Mouse (Mus musculus) fat pad, adult 2 months (tissue): ENCODE data around the gene Ttc4.

ENCODE experiments used
- DNase-seq: peaks from one replicate; pipeline ENCODE4 v3.0.0-alpha.2; 2011; ENCODE audit warnings: low read depth, low spot score; ENCODE audit errors: extremely low read depth

The Ttc4 gene

DNA sequence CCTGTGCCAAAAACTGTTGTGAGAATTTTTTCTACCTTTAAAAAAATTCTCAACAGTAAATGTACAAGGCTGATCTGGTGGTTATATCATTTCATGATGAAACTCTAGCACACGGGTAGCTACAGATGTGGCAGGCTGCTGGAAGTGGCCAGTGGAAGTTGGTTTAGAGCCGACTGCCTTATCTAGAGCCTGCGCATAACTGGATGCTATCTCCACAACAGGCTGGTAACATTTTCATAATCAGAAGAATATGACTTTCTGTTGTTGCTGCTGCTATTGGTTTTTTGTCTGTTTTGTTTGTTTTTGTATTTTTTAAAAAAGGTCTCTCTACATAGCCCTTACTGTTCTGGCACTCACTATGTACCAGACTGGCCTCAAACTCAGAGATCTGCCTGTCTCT is 26.2 kb downstream of the Ttc4 start:
- DNase-seq: no peak

- peak; percentile 66 for DNase-seq
Measured at GRCm38 (mm10) chr4:106650833-106651527, 27.8 kb downstream of the Ttc4 start, which contains the start of gene Pars2. TSS of gene Pars2 (plus strand) at chr4:106651069.

- no peak for DNase-seq
Measured at GRCm38 (mm10) chr4:106647137-106647536, 31.6 kb downstream of the Ttc4 start.

DNA sequence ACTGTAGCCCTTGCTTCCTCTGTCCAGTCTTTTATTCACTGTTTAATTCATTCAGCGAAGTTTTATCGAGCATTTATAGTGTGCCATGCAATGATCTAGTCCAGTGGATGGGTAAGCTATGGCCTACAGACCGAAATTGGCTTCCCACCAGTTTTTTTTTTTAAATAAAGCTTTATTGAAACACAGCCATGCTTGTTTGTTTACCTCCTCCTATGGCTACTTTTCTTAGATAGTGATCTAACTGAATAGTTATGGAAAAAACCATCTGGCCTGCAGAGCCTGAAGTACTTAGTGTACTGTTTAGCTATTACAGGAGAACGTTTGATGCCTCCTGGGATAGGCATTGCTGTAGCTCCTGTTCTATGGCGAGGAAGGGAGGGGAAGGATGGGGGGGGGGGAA is 32.9 kb downstream of the Ttc4 start:
- no peak for DNase-seq

- DNase-seq: no peak
Measured at GRCm38 (mm10) chr4:106644218-106644610, 34.5 kb downstream of the Ttc4 start.

DNA sequence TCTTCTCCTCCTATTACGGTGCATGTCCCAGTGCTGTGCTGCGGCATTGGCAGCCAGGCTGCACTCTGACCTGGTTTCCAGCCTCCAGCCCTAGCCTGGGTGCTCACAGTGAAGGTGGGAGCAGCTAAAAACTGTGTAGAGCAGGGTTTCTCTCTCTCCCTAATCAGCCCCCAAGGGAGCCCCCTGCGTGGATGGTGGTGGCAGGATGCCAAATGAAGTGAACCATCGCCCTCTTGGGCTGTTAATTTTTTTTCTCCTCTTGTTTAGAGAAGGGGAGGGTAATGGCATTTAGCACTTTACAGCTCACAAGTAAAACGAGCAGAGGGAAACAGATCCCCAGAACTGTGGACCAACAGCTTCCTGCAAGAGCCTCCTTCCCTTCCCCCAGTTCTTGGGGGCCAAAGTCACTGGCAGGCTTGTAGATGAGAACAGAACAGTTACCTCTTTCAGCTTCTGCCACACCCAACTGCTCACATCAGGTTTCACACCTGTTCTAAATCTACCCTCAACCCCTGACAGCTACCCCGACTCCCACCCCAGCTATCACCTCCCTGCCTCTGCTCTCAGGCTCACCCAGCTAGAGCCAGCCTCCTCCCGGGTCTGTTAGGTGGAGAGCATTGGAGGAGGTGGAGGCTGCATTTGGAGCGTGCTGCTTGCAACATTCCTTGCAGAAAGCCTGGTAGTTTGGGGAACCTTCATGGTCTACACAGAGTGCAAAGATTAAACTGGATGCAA is 35.1 kb downstream of the Ttc4 start:
- no peak for DNase-seq

GRCm38 (mm10) chr4:106634086-106634479 is 44.7 kb downstream of the Ttc4 start:
- no peak for DNase-seq

GRCm38 (mm10) chr4:106633281-106634085 is 45.3 kb downstream of the Ttc4 start:
- no peak for DNase-seq

DNA sequence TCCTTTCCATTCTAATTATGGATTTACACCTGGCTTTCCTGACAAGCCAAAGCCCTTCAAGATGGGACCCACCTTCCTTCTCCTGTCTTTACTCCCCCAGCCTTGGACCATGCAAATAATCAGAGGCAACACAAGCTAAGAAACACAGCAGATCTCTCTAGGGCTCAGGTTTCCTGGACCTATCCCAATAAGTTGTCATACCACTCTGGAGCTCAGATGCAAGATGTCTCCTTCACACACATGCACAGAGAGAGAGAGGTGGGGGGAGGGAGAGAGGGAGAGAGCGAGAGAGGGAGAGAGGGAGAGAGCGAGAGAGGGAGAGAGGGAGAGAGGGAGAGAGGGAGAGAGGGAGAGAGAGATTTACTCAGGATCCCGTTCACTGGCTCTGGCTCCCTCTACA is 46.4 kb downstream of the Ttc4 start:
- no peak for DNase-seq

DNA sequence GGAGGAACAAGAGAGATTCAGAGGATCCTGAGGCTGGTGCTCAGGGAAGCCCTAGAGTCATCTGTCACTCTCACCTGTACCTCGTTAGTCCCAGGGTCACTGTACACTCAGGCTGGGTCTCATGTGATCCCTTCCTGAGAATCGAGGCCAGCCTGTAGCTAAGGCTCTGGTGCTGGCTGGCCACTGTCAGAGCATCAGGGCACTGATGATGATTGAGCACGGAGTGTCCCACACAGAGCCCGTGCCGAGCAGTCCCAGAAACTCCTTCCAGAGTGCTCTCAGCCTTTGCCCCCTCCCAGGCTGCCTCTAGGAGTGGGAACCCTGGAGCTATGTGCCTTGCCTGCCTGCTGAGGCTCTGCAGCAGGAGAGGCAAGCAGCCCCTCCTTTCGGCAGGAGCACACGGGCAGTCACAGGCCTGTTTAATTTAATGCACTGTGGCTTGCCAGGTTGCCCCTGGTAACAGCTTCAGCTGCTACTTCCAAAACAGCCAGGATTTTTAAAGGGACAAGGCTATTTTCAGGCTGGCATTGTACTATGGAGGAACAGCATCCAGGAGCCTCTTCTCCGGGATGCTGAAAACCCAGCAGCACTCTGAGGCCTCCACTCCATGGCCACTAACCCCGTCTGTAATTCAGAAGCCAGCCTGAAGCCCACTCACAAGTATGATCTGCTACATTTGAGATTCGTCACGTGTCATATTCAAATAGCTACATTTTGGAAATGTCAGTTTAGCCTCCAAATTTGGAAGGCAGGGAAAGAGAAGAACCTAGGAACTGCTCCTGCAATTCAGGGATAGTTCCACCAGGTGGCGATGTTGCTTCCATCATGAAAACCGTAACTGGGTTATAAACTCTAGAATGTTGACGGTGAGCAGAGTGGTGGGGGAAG is 48.2 kb downstream of the Ttc4 start:
- no peak for DNase-seq

DNA sequence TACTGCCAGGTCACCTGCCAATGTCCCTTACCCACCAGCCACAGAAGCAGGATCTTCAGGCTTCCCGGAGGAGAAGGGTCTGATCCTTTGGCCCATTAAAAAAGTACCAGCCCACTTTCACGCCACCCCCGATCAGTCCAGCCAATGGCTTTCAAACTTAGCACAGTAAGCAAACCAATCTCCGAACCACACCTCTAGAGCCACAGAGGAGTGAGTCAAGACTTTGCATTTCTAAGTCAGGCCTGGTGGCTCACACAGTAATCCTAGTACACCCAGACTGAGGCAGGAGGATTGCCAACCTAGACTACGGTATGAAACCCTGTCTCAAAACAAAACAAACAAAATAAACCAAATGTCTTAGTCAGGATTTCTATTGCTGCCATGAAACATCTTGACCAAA is 49.4 kb downstream of the Ttc4 start:
- DNase-seq: no peak

DNA sequence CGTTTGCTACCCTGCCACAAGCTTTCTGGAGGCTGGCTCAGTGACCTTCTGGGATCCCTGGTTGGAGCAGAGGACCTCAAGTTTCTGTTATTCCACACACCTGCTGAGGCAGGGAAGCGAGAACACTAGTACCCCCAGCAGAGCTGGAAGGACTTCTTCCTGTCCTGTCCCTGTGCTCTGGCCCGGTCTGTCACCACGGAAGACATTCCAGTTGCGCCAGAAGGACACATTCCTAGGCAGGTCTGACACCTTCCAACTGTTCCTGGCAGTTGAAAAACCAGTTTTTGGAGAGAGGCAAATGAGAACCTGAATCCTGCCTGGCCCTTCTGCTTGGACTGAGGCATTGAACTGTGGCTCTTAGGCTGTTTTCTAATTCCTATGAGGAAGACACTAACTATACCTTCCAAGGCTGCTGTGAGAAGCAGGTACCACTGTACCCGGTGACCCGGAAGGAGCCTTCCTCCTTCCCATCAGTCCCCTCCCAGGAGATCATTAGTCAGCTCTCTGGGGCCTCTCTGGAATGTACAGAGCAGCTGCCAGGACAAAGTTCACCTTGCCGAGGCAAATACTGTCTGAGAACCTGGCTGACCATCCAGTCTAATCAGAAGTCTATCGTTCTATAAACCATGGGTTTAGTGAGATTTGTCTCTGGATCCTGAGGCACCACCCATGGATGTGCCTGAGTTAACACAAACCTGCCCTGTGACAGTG is 49.9 kb downstream of the Ttc4 start:
- DNase-seq: no peak

DNA sequence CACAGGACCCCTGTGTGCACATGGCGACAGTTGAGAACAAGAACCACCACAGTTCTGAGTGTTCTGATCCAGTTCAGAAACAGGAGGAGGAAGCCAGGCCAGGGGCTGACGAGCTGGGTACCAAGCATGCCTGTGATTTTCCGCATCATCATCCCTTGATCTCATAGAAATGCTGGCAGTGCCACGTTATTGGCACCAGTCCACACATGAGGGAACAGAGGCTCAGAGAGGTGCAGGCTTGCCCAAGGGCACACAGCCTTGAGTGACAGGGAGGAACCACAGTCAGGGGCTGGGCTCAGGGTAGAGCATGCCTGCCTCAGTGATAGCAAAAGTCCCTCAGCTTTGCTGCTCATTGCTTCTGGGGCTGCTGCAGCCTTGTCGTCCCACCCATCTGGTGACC is 50.9 kb downstream of the Ttc4 start:
- DNase-seq: no peak

GRCm38 (mm10) chr4:106624271-106624670 is 54.5 kb downstream of the Ttc4 start:
- DNase-seq: no peak

- no peak for DNase-seq
Measured at GRCm38 (mm10) chr4:106622712-106623111, 56.0 kb downstream of the Ttc4 start.

GRCm38 (mm10) chr4:106622030-106622493 is 56.7 kb downstream of the Ttc4 start, which contains the start of gene Ttc22:
TSS of gene Ttc22 (plus strand) at chr4:106622432.
- DNase-seq: peak; percentile 65

DNA sequence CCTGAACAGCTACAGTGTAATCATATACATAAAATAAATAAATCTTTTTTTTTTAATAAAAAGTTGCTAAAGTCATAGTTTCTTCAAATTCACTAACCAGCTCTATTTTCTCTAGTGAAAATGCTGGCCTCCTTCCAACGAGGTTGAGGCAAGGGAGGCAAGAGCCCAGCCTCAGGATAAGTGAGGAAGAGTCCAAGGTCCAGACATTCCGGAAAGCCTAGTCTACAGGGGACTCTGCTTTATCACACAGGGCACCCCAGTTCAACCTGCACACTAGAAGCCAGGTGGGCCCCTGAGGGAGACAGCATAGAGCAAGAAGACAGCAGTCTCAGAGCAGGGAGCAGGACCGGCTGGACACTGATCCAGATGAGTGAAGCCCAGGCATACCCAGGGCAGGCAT is 57.3 kb downstream of the Ttc4 start:
- no peak for DNase-seq

DNA sequence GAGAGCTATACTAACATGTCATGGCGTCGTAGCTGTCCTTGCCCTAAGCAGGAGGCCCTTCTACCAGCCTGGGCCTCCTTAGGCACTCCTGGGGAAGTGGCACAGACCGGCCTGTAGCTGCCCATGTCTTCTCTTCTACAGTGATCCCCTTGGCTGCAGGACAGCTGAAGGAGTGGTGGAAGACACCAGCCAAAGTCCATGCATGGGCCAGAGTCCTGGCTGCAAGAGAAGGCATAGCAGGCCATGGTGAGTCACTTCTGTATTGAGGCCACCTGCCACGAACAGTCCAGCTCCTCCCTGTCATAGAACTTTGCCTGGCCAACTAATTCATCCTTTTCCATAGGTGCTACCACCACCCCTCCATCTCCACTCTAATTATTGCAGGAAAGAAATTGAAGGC is 59.8 kb downstream of the Ttc4 start:
- DNase-seq: no peak

DNA sequence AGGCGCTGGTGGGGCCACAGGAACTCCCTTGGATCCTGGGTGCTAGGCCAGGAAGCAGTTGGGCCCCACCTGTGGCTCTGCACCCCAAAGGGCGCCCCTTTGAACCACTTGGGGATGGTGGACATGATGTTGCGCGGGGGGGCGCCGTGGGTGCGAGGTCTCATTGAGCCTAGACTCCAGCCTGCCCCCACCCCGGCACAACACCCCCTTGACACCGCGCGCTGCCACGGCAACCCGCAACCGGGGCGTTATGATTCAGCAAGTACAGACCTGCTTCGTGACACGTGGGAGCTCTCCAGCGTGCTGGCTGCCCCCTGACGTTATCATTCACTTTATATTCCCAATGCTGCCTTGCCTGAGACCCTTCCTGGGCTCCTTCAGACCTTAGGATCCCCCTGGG is 61.7 kb downstream of the Ttc4 start, which contains the start of gene Lexm:
Gene Lexm, minus strand, starts transcription at position 186 of the 400 bp plus-strand sequence.
- DNase-seq: no peak

- DNase-seq: no peak
Measured at GRCm38 (mm10) chr4:106615637-106616036, 63.1 kb downstream of the Ttc4 start.
